Mouse (Mus musculus) liver, adult 2 months (tissue): Measurements from ENCODE around the gene Tff2.

Experiments
- CTCF ChIP-seq: fragments of 200-500 bp; IDR thresholded peaks from 2 replicates; pipeline ENCODE4 v1.5.1; 2011; ENCODE audit warnings: low read depth, low read length, control low read depth
- POLR2A ChIP-seq: fragments of 200-500 bp; IDR thresholded peaks from 2 replicates; pipeline ENCODE4 v1.6.1; 2011; ENCODE audit warnings: low read length, control low read depth; ENCODE audit not compliant: insufficient read depth; ENCODE audit errors: extremely low read depth

DNA sequence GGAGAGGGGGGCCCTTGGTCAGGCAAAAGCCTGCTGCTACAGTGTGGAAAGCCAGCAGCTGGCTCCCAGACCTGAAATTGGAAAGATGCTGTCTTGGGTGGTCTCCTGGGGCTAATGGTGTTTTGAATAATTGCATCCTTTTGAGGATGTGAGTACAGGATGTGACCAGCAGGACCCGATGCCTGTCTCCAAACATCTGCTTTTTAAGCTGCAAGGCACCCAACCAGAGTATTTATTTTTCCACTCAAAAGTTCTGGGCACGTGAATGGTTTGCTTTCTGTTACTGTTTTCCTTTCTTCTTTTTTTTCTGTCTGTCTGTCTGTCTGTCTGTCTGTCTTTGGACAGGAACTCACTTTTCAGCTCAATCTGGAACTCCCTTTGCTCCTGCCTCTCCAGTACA, 48.6 kb upstream of the Tff2 start:
- TF ChIP-seq CTCF (no peak), POLR2A (no peak)
